Mouse (Mus musculus): ENCODE results near the gene Olfr1174-ps.

Gene Olfr1174-ps

DNA sequence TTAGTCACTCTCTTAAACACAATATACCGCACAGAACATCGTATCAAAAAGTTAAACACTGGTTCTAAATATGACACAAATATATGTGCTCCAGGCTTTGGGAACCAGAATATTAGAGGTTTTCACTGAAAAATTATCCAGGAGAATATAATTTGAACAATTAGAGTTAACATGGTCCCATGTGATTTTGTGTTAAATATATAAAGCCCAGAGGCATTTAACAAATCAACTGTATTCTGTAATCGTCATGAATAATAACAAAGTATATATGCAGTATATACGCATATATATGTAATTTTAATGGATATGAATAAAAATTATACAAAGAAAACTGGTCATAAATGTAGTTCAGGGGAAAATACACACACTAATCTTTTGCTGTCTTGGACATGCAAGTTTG lies at the start of gene Olfr1174-ps:
TSS of gene Olfr1174-ps (minus strand) at position 101 of the 400 bp plus-strand sequence.
- no peak for DNase-seq (ENCODE audit: low spot score in 2 of 2)

DNA sequence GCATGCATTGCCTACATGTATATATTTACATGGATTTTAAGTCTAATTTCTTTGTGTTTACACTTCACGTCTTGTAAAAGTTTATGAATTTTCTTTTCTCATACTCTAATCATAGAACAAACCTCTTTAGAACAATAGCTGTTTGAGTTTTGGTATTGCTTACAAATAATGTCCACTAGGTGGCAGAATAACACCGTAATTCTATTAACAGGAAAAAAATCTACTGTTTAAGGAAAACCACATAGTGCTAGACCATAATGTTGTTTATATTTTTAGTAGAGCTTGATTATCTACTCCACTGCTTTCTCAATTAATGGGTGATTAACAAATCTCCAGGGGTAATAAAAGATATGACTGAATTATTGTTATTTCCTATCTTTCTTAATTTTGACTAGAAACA lies 41.4 kb upstream of the Olfr1174-ps start:
- no peak for DNase-seq (ENCODE audit: low spot score in 2 of 2)

- no peak for DNase-seq (ENCODE audit: low spot score in 2 of 2)
These were observed 31.5 kb upstream of the Olfr1174-ps start, which contains the start of gene Olfr1177-ps for GRCm38 (mm10) chr2:88346392-88346791. Gene Olfr1177-ps, minus strand, starts transcription at chr2:88346492.

DNA sequence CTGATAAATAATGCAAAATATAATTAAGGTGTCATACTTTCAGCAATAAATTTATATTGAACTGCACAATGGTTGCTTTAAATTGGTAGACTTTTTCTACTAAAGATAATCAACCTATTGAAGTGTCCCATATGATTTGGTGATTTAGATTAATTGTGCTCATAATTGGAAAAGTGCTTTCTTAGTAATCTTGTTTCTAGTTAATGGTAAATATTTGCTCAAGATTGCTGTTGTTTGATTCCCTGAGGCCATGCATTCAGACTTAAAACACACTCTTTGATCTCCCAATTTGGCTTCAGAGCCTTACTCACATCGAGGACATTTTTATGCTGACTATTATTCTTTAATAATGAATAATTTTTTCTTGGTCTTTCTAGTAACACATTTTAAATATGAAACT lies 21.5 kb upstream of the Olfr1174-ps start, which contains the start of gene Olfr1176:
TSS of gene Olfr1176 (plus strand) at position 301 of the 400 bp plus-strand sequence.
- DNase-seq (ENCODE audit: low spot score in 2 of 2), result no peak

DNA sequence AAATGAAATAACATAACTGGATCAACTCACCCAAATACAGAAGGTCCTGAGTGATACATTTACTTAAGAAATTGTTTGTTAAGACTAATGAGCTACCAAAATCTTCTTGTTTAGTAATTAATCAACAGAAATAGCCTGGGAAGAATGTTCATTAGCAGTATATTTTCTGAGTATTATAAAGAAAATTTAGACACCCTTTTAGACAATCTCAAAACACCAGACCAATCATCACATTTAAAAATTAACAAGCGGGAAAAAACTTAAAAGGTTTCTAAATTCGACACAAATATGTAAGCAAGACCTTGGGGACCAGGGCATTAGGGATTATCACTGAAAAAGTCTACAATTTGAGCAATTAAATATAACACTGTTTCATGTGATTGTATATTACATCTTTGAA lies 12.2 kb upstream of the Olfr1174-ps start, which contains the start of gene Olfr1175-ps:
TSS of gene Olfr1175-ps (minus strand) at position 101 of the 400 bp plus-strand sequence.
- no peak for DNase-seq (ENCODE audit: low spot score in 2 of 2)

DNA sequence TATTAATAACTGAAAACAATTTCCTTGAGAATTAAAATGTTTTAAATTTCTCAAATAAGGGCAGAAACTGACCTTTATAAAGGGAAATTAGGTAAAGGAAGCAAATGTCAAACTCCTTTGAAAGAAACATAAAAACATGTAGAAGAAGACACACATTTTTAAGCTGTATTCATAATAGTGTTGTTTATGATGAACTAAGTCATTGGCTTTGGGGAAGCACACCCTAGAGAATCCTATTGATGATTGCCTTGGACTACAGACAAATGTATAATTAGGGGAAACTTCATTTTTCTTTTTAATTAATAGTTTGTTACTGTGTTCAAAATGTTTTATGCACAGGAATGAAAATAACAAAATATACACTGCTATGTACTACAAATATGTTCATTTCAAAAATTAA lies 35.2 kb downstream of the Olfr1174-ps start, which contains the start of gene Olfr1173:
TSS of gene Olfr1173 (minus strand) at position 101 of the 400 bp plus-strand sequence.
- DNase-seq (ENCODE audit: low spot score in 2 of 2), result no peak
